Mouse (Mus musculus): ENCODE data around the gene Usp40.
A peak's percentile ranks its signal among the peaks of the same experiment; 100 is the strongest.

- TF ChIP-seq EP300 (IDR thresholded peaks at IDR 0.05; ENCODE audit: low read depth) (peak; percentile 76), CTCF (IDR thresholded peaks at IDR 0.05; ENCODE audit: low read depth) (no peak)
Observed at GRCm38 (mm10) chr1:88013726-88014125, 5.4 kb upstream of the Usp40 start.

Measured in liver, postnatal 0 days (tissue).